Comparison of ENCODE assay signal across 7 mouse cellular contexts in genomic region chr10:127614236-127615033, GRCm38 (mm10). TPM values are rescaled to one million over a fixed set of nuclear protein-coding genes. Genes with fewer than 3 reads are reported as not detected.
DNase-seq lines count a peak whose midpoint lies in the region; ATAC-seq and TF ChIP-seq lines count a peak whose summit lies in the region.

No protein-coding gene starts in this region.

- no peaks in the 10 kb centered on the region for H3K27me3 ChIP-seq in liver, adult 2 months (ENCODE audit: control insufficient read depth, insufficient read depth, low read length)
- H3K27me3 ChIP-seq in forebrain, embryonic 15.5 days = no peaks in the 10 kb centered on the region
- H3K27me3 ChIP-seq in intestine, postnatal 0 days (replicated peaks; ENCODE audit: control insufficient read depth, insufficient read depth, low read length) = no peaks in the 10 kb centered on the region
- no peaks in the 10 kb centered on the region for H3K27me3 ChIP-seq in neural tube, embryonic 14.5 days (ENCODE audit: control insufficient read depth, insufficient read depth, low read length)

- no peak overlapping the region for H3K4me2 ChIP-seq in forebrain, embryonic 15.5 days (replicated peaks)
- H3K4me2 ChIP-seq in intestine, postnatal 0 days (replicated peaks; ENCODE audit: low read depth) = peak overlapping the region; percentile 35; the same call in 1 of the 2 replicates
- H3K4me2 ChIP-seq in neural tube, embryonic 14.5 days (ENCODE audit: low read depth, low read length) = peak overlapping the region; percentile 16; the same call in 1 of the 2 replicates

- TF ChIP-seq POLR2A in liver, adult 2 months (IDR thresholded peaks at IDR 0.05; ENCODE audit: extremely low read depth, insufficient read depth, low read length) = no peak

- H3K4me1 ChIP-seq in liver, adult 2 months (ENCODE audit: control insufficient read depth, insufficient read depth, low read length) = peaks cover 50% of the 10 kb centered on the region
- H3K4me1 ChIP-seq in forebrain, embryonic 15.5 days = peaks cover 57% of the 10 kb centered on the region
- peaks cover 8% of the 10 kb centered on the region for H3K4me1 ChIP-seq in intestine, postnatal 0 days (replicated peaks; ENCODE audit: control insufficient read depth, insufficient read depth, low read length)
- peaks cover 56% of the 10 kb centered on the region for H3K4me1 ChIP-seq in neural tube, embryonic 14.5 days (ENCODE audit: control insufficient read depth, insufficient read depth, low read length)

- WGBS in liver, adult 2 months = 27% methylated on average over 12 of the region's 12 CpGs
- WGBS in forebrain, embryonic 15.5 days = 28% methylated on average over 12 of the region's 12 CpGs
- 57% methylated on average over 12 of the region's 12 CpGs for WGBS in intestine, postnatal 0 days
- WGBS in neural tube, embryonic 14.5 days = 13% methylated on average over 12 of the region's 12 CpGs

- peak overlapping the region; percentile 15 for H3K9ac ChIP-seq in liver, adult 2 months (ENCODE audit: low read depth, low read length)
- no peak overlapping the region for H3K9ac ChIP-seq in forebrain, embryonic 15.5 days (replicated peaks)
- H3K9ac ChIP-seq in intestine, postnatal 0 days (ENCODE audit: low read depth, low read length) = no peak overlapping the region
- no peak overlapping the region for H3K9ac ChIP-seq in neural tube, embryonic 14.5 days (replicated peaks; ENCODE audit: low read depth, low read length)

- no peak for TF ChIP-seq CTCF in liver, adult 2 months (IDR thresholded peaks at IDR 0.05; ENCODE audit: low read depth, low read length)
- TF ChIP-seq CTCF in intestine, postnatal 0 days (IDR thresholded peaks at IDR 0.05; ENCODE audit: low read depth) = no peak

- H3K4me3 ChIP-seq in liver, adult 2 months (ENCODE audit: insufficient read depth, low read depth, low read length) = no peak overlapping the region
- no peak overlapping the region for H3K4me3 ChIP-seq in forebrain, embryonic 15.5 days
- no peak overlapping the region for H3K4me3 ChIP-seq in intestine, postnatal 0 days (ENCODE audit: low read depth, low read length)
- no peak overlapping the region for H3K4me3 ChIP-seq in neural tube, embryonic 14.5 days (ENCODE audit: low read depth, low read length)

- peak; percentile 46; the same call in 1 of the 2 replicates for ATAC-seq in forebrain, embryonic 15.5 days (replicated peaks)
- ATAC-seq in intestine, postnatal 0 days = no peak
- peak; percentile 41; the same call in 1 of the 2 replicates for ATAC-seq in neural tube, embryonic 14.5 days (ENCODE audit: low read depth)

- H3K79me2 ChIP-seq in liver, adult 2 months (ENCODE audit: control insufficient read depth, insufficient read depth, low read length) = peaks cover 21% of the 10 kb centered on the region; the same call in 1 of the 2 replicates

- peaks cover 20% of the 10 kb centered on the region for H3K36me3 ChIP-seq in liver, adult 2 months (ENCODE audit: control insufficient read depth, insufficient read depth, low read length)
- peaks cover 35% of the 10 kb centered on the region for H3K36me3 ChIP-seq in forebrain, embryonic 15.5 days
- peaks cover 33% of the 10 kb centered on the region for H3K36me3 ChIP-seq in intestine, postnatal 0 days (ENCODE audit: control insufficient read depth, insufficient read depth)
- H3K36me3 ChIP-seq in neural tube, embryonic 14.5 days (ENCODE audit: control insufficient read depth, insufficient read depth, low read length) = peaks cover 19% of the 10 kb centered on the region

- peak overlapping the region; percentile 82 for H3K27ac ChIP-seq in liver, adult 2 months (replicated peaks; ENCODE audit: insufficient read depth, low read depth, low read length)
- peak overlapping the region; percentile 31; the same call in 1 of the 2 replicates for H3K27ac ChIP-seq in forebrain, embryonic 15.5 days (replicated peaks)
- peak overlapping the region; percentile 60 for H3K27ac ChIP-seq in intestine, postnatal 0 days (ENCODE audit: low read depth, low read length)
- H3K27ac ChIP-seq in neural tube, embryonic 14.5 days (ENCODE audit: low read depth, low read length) = peak overlapping the region; percentile 62; the same call in 1 of the 2 replicates

- DNase-seq in liver, adult 2 months (ENCODE audit: extremely low read depth, low read depth, low spot score) = no peak
- DNase-seq in liver = no peak
- no peak for DNase-seq in thymus, adult 18-20 months
- no peak for DNase-seq in right cerebral cortex, postnatal 36 days (ENCODE audit: low spot score in 2 of 2)

- H3K9me3 ChIP-seq in forebrain, embryonic 15.5 days = no peaks in the 10 kb centered on the region
- H3K9me3 ChIP-seq in intestine, postnatal 0 days (ENCODE audit: control insufficient read depth) = no peaks in the 10 kb centered on the region
- H3K9me3 ChIP-seq in neural tube, embryonic 14.5 days (ENCODE audit: control insufficient read depth, low read length) = no peaks in the 10 kb centered on the region

RNA-seq across cellular contexts. Expression of gene Lrp1, which starts 6.5 kb away (rescaled TPM):
- 193 and 278 TPM in 2 replicates for total RNA-seq in liver, adult 2 months (2014; rRNA removed)
- 354 and 373 TPM in 2 replicates for polyA plus RNA-seq in liver, adult 2 months (2012; rRNA removed)
- polyA plus RNA-seq in forebrain, embryonic 15.5 days (2015; fragmentation: Nextera tagmentation; extraction: Ambion mirVana) = 93.1 and 95.7 TPM in 2 replicates
- 28.9 and 33.4 TPM in 2 replicates for polyA plus RNA-seq in intestine, postnatal 0 days (2015; fragmentation: Nextera tagmentation; extraction: Ambion mirVana)
- polyA plus RNA-seq in neural tube, embryonic 14.5 days (2014; fragmentation: Nextera tagmentation; extraction: Ambion mirVana) = 110 and 125 TPM in 2 replicates

RNA-seq across cellular contexts. Expression of gene Stat6, which starts 28.4 kb away (rescaled TPM):
- 27.7 and 29.1 TPM in 2 replicates for total RNA-seq in liver, adult 2 months (2014; rRNA removed)
- polyA plus RNA-seq in liver, adult 2 months (2012; rRNA removed) = 29.4 and 44.7 TPM in 2 replicates
- 3.4 and 3.7 TPM in 2 replicates for polyA plus RNA-seq in forebrain, embryonic 15.5 days (2015; fragmentation: Nextera tagmentation; extraction: Ambion mirVana)
- 27.1 and 29.2 TPM in 2 replicates for polyA plus RNA-seq in intestine, postnatal 0 days (2015; fragmentation: Nextera tagmentation; extraction: Ambion mirVana)
- 1.8 and 5.3 TPM in 2 replicates for polyA plus RNA-seq in neural tube, embryonic 14.5 days (2014; fragmentation: Nextera tagmentation; extraction: Ambion mirVana)

RNA-seq across cellular contexts. Expression of gene Nemp1, which starts 52.3 kb away (rescaled TPM):
- total RNA-seq in liver, adult 2 months (2014; rRNA removed) = 5.5 and 6.3 TPM in 2 replicates
- polyA plus RNA-seq in liver, adult 2 months (2012; rRNA removed) = 2.0 and 2.7 TPM in 2 replicates
- 4.8 and 5.8 TPM in 2 replicates for polyA plus RNA-seq in forebrain, embryonic 15.5 days (2015; fragmentation: Nextera tagmentation; extraction: Ambion mirVana)
- polyA plus RNA-seq in intestine, postnatal 0 days (2015; fragmentation: Nextera tagmentation; extraction: Ambion mirVana) = 2.9 and 3.2 TPM in 2 replicates
- 3.0 and 3.4 TPM in 2 replicates for polyA plus RNA-seq in neural tube, embryonic 14.5 days (2014; fragmentation: Nextera tagmentation; extraction: Ambion mirVana)

RNA-seq across cellular contexts. Expression of gene Nab2, which starts 53.9 kb away (rescaled TPM):
- total RNA-seq in liver, adult 2 months (2014; rRNA removed) = 8.9 and 13.4 TPM in 2 replicates
- polyA plus RNA-seq in liver, adult 2 months (2012; rRNA removed) = 16.0 and 16.6 TPM in 2 replicates
- polyA plus RNA-seq in forebrain, embryonic 15.5 days (2015; fragmentation: Nextera tagmentation; extraction: Ambion mirVana) = 2.9 and 3.9 TPM in 2 replicates
- polyA plus RNA-seq in intestine, postnatal 0 days (2015; fragmentation: Nextera tagmentation; extraction: Ambion mirVana) = 3.9 and 4.2 TPM in 2 replicates
- 0.79 and 2.2 TPM in 2 replicates for polyA plus RNA-seq in neural tube, embryonic 14.5 days (2014; fragmentation: Nextera tagmentation; extraction: Ambion mirVana)

Comparison
In these comparisons a context has a peak if more than half of its experiments do, and no peak if none do; other contexts are left out.
1. H3K27ac ChIP-seq: peak in every context shown above with its lines; median percentile 82 in liver, adult 2 months; 62 in neural tube, embryonic 14.5 days; 60 in intestine, postnatal 0 days; 31 in forebrain, embryonic 15.5 days.